Mouse (Mus musculus) kidney, adult 8-10 months (tissue): Measurements from ENCODE around the gene Ctsw.

Experiments
- DNase-seq, 2 experiments: peaks; one replicate each; pipeline ENCODE4 v3.0.0; 2022

Ctsw gene

DNA sequence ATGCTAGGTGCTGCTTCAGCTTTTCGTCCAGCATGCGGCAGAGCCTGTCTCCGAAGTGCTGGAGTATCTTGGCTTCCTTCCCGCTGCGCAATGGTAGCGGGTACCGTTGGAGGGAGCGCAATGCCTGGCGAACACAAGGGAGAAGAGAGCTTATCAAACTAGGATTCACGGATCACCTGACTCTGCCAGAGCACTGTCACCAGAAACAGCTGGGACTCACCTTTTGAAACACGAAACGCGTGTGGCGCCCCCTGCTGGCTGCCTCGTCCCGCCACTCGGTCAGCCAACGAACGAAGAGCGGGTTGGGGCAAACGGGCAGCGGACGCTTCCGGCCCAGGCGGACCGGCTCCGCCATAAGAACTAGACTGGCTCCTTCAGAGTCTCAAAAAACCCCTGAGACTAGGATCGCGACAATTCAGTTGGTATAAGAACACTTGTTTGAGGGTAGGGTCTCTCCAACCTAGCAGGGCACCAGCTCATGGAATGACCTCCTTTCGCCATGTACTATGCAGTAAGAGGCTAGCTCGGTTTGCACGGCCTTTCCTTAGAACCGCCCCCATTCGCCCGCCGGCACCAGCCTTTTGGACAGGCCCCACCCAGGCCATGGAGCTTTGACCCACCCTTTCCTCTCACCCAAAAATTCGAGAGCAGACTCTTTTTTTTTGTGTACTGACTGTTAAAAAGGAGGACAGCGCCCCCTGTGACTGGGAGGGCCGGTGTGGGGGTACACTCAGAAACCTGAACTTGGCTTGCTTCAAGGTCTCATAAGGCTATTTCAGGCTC is 19.7 kb upstream of the Ctsw start, which contains the start of gene Mus81:
TSS of gene Mus81 (minus strand) at position 635 of the 783 bp plus-strand sequence.
- DNase-seq = peak; percentile 97 to 98

GRCm38 (mm10) chr19:5486771-5487170 is 18.5 kb upstream of the Ctsw start:
- no peak for DNase-seq

DNA sequence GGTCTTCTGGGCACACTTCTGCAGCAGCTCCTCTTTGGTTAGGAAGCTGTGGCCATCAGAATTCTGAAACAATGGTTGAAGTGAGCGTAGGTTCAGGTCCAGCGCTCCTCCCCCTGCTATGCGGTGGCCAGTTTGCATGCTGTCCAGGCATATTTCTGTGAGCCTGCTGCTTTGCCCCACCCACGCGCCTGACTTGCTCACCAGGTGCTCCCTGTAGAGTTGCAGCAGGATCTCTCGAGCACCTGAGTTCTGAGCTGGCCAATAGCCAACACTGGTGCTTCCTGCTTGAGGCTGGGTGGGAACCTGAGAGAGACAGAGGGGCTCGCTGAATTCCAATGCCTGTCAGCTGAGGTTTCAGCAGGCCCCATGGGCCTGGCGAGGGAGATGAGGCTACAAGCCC is 18.0 kb upstream of the Ctsw start:
- DNase-seq = no peak

DNA sequence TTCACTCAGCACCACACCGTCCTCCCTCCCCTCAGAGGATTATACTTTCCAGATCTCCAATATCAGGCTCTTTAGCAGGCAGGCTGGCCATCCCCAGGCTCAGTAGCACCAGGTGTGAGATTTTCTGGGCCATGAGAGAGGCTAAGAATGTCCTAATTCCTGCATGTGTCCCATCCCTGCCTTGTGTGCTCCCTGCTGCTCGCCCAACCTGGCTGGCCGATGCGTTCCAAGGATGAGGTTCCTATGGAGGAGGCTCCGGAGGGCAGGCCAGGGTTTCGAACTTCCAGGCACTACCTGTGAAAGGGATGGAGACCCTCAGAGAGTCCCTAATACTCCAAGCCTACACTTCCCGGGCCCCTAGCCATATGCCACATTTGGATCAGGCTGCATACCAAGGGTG is 17.5 kb upstream of the Ctsw start:
- no peak for DNase-seq

- DNase-seq = no peak
These were observed 17.1 kb upstream of the Ctsw start for GRCm38 (mm10) chr19:5485371-5485770.

DNA sequence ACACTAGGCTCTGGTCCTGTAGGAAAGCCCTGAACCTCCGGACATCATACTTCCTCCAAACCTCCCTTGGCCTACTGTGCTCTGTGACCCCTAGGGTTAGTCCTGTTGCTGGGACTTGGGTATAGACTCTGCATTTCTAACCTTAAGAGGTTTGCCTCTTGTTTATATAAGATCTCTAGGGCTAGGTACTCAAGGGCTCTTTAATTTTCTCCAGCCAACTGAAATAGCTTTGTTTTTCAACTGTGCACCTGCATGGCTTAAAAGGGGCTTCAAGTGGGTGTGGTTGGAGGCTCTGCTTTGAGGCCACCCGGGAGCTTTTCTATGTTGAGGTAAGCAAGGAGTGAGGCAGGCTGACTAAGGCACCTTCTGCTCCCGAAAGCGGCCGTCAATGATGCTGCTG is 16.2 kb upstream of the Ctsw start:
- no peak for DNase-seq

DNA sequence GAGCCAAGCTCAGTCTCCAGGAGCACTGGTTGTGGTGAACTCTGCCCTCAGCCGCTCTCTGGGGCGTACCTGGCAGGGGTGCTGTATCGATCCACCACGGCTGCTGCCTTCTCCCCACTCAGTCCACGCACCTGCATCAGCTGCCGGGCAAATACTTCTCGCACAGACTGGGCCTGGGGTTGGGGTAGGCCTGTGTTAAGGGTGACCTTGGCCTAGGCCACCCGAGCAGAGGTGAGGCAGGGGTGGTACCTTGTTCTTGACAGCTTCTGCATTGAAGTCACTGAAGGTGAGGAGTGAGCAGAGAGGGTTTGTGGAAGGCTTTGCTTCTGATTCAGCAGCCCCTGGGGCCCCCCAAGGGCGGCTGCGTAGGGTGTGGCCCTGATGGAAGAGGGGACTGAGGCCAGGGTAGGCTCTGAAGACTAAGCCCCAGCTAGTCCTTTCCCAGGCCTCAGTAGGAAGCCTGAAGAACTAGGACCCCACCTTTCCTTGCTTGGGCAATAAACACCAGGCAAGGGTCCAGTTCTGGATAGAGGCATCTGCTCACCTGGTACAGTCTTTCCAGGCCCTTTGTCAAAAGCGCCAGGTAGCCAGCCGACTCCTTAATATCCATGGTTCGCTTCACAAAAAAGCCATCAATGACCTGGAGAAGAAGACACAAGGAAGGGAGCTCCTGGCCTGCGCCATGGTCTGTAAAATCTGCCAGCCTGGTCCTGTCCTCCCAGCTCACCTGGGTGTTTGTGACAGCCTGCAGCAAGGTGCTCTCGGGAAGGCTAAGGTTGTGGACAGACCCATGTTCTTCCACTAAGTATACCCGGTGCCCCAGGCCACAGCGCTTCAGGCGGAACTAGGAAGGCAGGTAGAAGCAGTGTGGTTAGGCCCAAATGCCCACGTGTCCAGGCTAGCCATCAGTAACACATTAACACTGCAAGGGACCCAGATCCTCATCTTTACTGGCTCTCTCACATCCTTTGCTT is 15.4 kb upstream of the Ctsw start:
- no peak for DNase-seq

GRCm38 (mm10) chr19:5481398-5481797 is 13.1 kb upstream of the Ctsw start:
- DNase-seq = no peak

- no peak for DNase-seq
These were observed 11.7 kb upstream of the Ctsw start for GRCm38 (mm10) chr19:5480016-5480415.

DNA sequence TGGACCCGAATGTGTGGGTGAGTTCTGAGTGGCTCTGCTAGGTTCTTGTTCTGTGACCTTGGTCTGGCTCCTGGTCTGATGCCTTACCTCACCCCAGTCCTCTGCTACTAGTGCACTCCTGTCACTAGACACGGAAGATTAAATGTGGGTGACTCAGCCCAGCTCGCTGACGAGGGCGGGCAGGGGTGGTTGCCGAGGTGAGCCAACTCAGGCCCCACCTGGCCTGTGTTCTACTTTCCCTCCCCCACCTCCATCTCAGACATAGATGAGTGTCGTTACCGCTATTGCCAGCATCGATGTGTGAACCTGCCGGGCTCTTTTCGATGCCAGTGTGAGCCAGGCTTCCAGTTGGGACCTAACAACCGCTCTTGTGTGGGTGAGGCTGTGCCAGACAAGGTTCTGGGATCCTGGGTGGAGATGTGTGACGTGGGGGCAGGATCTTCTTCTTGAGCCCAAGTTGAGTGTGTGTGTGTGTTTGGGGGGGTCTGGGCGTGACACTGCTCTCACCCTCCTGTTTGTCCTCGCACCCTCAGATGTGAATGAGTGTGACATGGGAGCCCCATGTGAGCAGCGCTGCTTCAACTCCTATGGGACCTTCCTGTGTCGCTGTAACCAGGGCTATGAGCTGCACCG is 9.5 kb upstream of the Ctsw start:
- DNase-seq = no peak

- no peak for DNase-seq
These were observed 8.8 kb upstream of the Ctsw start for GRCm38 (mm10) chr19:5477004-5477667.

DNA sequence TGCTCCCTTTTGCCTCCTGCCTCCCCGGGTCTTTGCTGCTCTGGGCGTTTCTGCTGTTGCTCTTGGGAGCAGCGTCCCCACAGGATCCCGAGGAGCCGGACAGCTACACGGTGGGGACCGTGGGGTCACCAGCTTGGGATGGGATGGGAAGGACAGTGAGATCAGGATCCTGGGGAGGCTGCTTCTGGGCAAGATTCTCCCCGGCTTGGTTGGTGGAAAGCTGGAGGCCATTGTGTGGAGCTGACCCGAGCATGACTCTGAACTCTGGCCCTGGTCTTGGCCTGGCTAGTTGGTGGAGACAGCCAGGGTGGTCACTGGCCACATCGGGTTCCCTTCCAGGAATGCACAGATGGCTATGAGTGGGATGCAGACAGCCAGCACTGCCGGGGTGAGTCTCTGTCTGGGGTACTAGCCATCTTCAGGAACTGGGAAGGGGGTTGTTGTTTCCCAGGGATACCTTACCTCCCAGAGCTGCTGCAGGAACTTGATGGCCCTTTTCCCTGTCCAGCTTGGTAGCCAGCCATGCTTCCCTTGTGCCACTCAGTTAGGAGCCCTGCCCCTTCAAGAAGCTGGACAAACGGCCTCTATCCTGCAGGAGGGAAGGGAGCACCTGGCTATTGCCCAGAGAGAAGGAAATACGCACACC is 6.9 kb upstream of the Ctsw start:
- DNase-seq = no peak

DNA sequence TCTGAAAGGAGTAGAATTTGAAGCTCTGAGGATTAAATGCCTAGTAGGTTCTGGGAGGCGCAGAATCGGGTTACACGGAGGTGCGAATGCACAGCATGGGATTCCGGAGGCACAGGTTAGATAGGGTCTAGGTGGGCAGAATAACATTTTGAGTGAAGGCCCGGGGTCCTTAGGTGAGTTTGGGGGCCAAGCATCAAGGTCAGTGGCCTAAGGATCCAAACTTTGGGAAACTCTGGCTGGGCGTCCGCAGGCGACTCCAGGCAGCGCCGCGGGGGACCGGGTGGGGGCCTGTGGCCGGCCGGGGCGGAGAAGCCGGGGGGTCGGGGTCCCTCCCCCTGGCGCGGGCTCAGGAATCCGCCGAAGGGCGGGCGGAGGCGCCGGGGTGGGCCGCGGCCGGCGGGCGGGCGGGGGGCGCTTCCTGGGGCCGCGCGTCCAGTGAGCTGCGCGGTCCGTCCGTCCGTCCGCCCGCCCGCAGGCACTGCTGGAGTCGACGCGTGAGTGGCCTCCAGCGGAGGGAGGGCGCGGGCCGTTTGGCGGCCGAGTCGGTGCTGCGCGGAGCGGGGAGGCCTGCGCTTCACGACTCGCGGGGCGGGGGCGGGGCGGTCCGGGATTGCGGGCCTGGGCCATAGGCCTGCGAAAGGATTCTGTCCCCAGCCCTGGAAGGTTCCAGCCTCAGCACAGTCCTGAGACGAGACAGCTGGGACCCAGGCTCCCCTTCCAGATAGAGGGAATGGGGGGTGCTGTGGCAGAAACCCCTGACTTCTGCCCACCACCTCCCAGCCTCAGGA is 6.2 kb upstream of the Ctsw start:
- DNase-seq = no peak

DNA sequence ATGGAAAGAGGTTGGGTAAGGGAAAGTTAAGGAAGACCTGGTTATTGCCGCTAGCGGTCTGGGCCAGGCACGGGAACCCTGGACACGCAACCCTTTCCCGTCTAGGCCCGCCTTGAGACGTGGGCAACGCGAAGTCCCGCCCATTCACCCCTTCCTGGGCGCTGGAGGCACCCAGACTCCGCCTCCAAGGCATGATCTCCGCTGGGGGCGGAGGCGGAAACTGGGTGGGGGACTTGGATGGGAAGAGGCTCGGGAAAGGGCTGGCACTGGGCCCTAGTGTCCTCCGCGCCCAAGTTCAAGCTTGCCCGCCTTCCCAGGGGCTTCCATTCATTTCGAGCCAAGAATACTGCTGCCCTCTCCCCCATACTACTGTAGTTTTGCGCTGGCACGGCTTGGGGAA is 5.4 kb upstream of the Ctsw start, which contains the start of gene Efemp2:
TSS of gene Efemp2 (plus strand) at position 235 of the 400 bp plus-strand sequence.
- peak; percentile 72 to 78 for DNase-seq

- no peak for DNase-seq
These were observed 4.5 kb upstream of the Ctsw start for GRCm38 (mm10) chr19:5472857-5473256.

DNA sequence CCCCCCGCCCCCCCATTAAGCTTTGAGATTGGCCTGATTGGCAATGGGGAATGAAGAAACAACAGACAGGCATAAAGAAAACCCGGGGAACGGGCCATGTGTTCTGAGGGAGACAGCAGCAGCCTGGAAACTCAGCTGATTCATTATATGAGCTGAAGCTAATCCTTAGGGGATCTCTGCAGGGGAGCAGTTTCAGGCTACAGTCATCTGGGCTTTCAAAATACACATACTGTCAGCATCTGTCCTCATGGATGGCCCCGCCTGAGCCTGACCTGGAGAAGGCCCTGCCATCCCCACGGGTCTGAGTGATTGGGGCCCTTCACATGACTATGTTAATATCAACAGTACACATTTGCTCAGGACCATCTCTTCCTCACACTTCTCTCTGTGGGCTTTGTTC is 3.5 kb upstream of the Ctsw start:
- no peak for DNase-seq

DNA sequence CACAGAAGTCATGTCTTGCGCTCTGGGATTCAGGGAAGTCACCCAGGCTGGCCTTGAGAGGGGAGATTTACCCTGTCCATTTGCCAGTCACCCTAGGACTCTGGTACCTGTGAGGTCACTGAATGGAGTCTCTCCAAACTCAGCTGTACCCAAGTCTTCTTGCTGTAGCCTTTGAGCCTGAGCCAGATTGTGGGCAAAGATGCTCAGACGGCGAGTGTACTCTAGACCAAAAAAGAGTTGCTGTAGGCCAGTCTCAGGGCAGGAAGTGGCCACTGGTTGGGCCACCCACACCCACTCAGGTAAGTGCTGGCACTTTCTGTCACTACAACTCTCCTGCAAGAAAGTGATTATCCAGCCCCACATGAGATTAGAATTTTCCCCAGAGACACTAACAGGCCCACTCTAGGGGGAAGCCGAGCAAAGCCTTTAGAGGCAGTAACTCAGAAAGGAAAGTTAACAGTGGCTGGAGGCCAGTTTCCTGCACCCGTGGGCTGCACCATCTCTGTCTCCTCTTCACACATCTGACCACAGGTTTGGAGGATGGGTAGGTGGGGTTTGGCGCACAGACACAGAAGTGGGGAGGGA is 1.3 kb downstream of the Ctsw start:
- no peak for DNase-seq

GRCm38 (mm10) chr19:5465037-5465436 is 3.3 kb downstream of the Ctsw start:
- DNase-seq = no peak

DNA sequence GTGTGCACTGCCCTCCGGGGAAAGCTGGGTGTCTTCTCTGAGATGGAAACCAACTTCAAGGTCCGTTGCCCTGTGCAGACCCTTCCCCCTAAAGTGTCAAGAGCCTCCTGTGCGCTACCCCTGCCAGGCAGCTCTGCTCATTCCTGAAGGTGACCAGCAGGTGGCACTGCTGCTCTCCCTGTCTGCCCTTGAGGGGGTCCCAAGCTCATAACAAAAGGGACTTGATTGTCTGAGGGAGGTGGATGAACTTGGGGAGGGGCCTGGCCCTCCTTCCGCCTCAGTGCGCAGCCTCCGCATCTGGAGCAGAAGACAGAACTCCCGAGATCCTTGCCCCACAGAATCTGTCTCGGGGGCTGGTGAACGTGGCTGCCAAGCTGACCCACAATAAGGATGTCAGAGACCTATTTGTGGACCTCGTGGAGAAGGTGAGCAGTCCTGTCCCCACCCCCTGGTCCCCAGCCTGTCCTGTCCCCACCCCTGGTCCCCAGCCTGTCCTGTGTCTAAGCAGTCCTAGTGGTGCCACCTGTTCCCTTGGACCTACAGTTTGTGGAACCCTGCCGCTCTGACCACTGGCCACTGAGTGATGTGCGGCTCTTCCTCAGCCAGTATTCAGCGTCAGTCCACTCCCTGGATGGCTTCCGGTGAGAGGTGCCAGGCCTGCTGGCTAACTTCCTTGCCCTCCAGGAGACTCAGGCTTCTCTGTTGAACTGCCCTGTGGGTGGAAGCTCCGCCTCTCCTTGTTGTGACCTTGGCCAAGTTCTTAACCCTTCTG is 4.3 kb downstream of the Ctsw start:
- peak; percentile 43 to 60 for DNase-seq

- DNase-seq = no peak
These were observed 5.1 kb downstream of the Ctsw start for GRCm38 (mm10) chr19:5463212-5463611.
